Mouse (Mus musculus): ENCODE results near the gene Spg20.
A peak's percentile ranks its signal among the peaks of the same experiment; 100 is the strongest.

Gene Spg20

GRCm38 (mm10) chr3:55148091-55148490 is 36.2 kb downstream of the Spg20 start:
- no peak for DNase-seq (ENCODE audit: low spot score)

DNA sequence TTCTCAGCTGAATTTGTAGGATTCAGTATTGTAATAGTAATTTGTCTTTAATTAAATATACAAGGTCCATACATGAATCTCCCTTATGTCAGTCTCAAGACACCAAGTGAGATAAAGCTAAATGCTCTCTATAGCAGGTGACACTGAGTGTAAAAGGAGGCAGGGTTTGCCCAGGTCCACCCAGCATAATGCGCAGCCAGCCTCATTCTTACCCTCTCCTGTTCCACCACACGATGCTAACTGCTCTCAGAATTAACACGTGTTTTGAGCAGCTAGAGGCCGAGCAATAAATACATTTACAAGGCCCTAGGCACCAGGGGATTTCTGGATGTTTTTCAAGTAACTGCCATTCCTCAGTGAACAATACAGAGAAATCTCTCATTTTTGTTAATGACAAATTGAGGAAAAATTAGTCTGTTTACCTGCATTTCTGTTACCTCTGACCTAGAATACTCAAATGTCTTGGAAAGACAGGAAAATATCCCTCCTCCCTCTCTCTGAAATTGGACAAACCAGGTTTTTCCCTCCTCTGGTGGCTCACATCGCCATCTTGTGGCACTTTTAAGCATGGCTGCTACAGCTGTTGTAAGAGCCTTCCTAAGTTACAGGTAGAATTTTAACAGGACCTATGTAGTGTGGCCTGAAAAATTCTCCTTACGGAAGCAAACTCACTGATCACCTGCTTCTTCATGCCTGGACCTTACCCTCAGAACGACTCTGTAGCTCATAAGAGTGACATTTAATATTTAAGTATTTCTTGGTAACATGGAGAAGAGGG is 39.9 kb downstream of the Spg20 start:
- peak; percentile 37 for DNase-seq (ENCODE audit: low spot score)

GRCm38 (mm10) chr3:55152673-55153334 is 40.9 kb downstream of the Spg20 start:
- no peak for DNase-seq (ENCODE audit: low spot score)

- DNase-seq (ENCODE audit: low spot score) = no peak
Observed at GRCm38 (mm10) chr3:55154163-55154562, 42.3 kb downstream of the Spg20 start.

GRCm38 (mm10) chr3:55157413-55157812 is 45.5 kb downstream of the Spg20 start:
- DNase-seq (ENCODE audit: low spot score) = no peak

GRCm38 (mm10) chr3:55161144-55161543 is 49.2 kb downstream of the Spg20 start:
- DNase-seq (ENCODE audit: low spot score) = no peak

GRCm38 (mm10) chr3:55163510-55163909 is 51.6 kb downstream of the Spg20 start:
- no peak for DNase-seq (ENCODE audit: low spot score)

DNA sequence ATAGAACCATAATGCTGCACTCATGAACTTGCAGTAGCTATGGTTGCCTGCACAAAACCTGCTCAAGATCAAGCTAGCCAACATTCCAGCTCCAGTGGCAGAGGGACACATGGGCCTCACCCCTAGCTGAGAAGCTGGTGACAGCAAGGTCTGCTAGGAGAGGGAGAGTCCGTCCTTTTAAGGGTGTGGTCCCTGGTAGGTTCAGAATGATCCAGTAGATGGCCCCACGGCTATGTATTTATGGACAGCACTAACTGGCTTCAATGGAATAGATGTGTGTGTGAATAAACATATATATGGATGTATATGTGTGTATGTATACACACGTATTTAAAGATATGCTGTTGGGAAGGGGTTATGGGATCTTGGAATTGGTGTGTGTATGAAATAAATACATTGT is 60.6 kb downstream of the Spg20 start:
- no peak for DNase-seq (ENCODE audit: low spot score)

DNA sequence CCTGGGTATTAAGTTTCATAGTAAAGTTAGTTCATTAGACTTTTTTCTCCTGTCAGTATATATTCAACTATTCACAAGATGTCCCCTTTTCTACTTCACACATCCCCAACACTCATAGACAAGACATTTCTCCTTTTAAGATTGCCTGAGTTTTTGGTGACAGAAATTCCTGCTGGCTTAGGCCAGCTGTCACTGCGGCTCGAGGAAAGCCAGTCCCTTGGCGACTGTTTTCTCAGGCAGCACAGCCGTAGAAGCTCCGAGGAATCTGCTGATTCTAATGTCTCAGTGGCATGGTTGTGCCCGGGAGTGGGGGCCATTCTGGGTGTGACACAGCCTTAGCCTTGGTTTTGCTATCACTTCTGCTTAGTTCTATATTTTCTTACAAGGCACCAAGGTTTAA is 65.4 kb downstream of the Spg20 start:
- DNase-seq (ENCODE audit: low spot score) = no peak

DNA sequence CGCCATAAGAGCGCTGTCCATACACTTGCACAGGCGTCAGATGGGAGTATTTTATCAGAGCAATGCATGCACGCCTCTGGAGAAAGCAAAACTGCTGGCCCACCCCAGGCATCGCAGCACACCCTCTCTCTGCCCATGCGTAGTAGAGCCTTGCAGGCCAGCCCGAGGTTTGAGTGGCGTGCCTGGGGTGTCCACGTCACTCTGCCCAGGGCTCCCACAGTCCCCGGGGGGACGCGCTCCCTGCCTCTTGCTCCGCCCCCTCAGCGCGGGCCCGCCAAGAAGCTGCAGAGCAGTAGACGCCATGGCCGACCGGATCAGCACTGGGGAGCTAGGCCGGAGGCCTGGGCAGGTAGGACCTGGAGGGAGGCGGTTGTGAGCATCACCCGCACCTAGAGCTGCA is 69.9 kb downstream of the Spg20 start, which contains the start of gene Sohlh2:
Gene Sohlh2 (plus strand): TSS at position 263 of the 400 bp plus-strand sequence.
- no peak for DNase-seq (ENCODE audit: low spot score)

Data from urinary bladder, postnatal 25 days (tissue).